Mouse (Mus musculus): ENCODE measurements around the gene Il17rc.

DNA sequence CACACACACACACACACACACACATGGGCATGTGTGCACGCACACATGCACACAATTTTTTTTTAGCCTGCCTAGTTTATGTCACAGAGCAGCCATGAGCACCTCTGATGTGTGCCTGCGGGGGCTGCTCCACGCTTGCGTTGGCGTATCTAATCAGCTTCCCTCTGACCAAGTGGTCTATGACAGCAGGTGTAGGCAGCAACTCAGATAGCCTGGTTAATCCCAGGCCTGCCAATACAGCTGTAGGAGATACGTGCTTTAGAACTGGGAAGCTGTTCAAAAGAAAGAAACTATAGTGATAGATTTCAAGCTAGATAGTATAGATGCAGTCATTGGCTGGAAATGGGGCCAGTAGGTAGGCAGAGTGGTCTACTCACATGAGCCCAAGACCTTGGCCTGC, 2.5 kb downstream of the Il17rc start:
- TF ChIP-seq HCFC1 (IDR thresholded peaks at IDR 0.05; ENCODE audit: borderline replicate concordance, insufficient read depth, low read length) (no peak), MAFK (IDR thresholded peaks at IDR 0.05; ENCODE audit: insufficient read depth, low read depth, low read length) (no peak), CHD2 (IDR thresholded peaks at IDR 0.05; ENCODE audit: low read depth, low read length) (no peak), ZC3H11A (IDR thresholded peaks at IDR 0.05; ENCODE audit: borderline replicate concordance, low read depth, low read length) (no peak)

Measured in ES-E14 (cell line).